Mouse (Mus musculus): ENCODE measurements around the gene Polr2i.

The Polr2i gene

GRCm38 (mm10) chr7:30269641-30270040, 37.9 kb downstream of the Polr2i start:
- DNase-seq: no peak

- DNase-seq: no peak
These were observed 42.6 kb downstream of the Polr2i start for GRCm38 (mm10) chr7:30274383-30274782.

- peak; percentile 20 for DNase-seq
These were observed 47.2 kb downstream of the Polr2i start for GRCm38 (mm10) chr7:30278911-30279310.

GRCm38 (mm10) chr7:30279536-30279935, 47.8 kb downstream of the Polr2i start:
- DNase-seq: no peak

- DNase-seq: peak; percentile 92
These were observed 48.4 kb downstream of the Polr2i start, which contains the start of the genes Thap8 and Wdr62 for GRCm38 (mm10) chr7:30279951-30280669. Thap8 (plus strand) TSS chr7:30280094. Wdr62 (minus strand) TSS chr7:30280419.

- peak; percentile 92 for DNase-seq
These were observed 49.0 kb downstream of the Polr2i start for GRCm38 (mm10) chr7:30280670-30281138.

- peak; percentile 33 for DNase-seq
These were observed 49.8 kb downstream of the Polr2i start for GRCm38 (mm10) chr7:30281522-30281921.

GRCm38 (mm10) chr7:30282740-30283139, 51.0 kb downstream of the Polr2i start:
- peak; percentile 24 for DNase-seq

Data from cerebellum, adult 9-11 months (tissue).